Mouse (Mus musculus) erythroblast, embryonic 14.5 days (primary cell): Measurements from ENCODE around the gene Ubap2. TPM values are rescaled to one million over a fixed set of nuclear protein-coding genes. Genes with fewer than 3 reads are reported as not detected.

ENCODE experiments used
- H3K27me3 ChIP-seq: 2 replicates; pipeline ENCODE4 v1.6.1; 2012; ENCODE audit warnings: inconsistent platforms; ENCODE audit not compliant: control insufficient read depth
- H3K36me3 ChIP-seq: 2 replicates; pipeline ENCODE4 v1.6.1; 2012; ENCODE audit warnings: mild to moderate bottlenecking, inconsistent platforms; ENCODE audit not compliant: control insufficient read depth
- H3K4me1 ChIP-seq: 2 replicates; pipeline ENCODE4 v1.6.1; 2012; ENCODE audit warnings: inconsistent platforms; ENCODE audit not compliant: control insufficient read depth
- H3K4me3 ChIP-seq: replicated peaks from 2 replicates; pipeline ENCODE3; 2012; ENCODE audit warnings: moderate library complexity, mild to moderate bottlenecking, inconsistent platforms
- H3K9me3 ChIP-seq: 2 replicates; pipeline ENCODE4 v1.6.1; 2012; ENCODE audit warnings: low read length, inconsistent platforms, mixed read lengths; ENCODE audit not compliant: control insufficient read depth
- GATA1 ChIP-seq: IDR thresholded peaks from 2 replicates; pipeline ENCODE4 v1.6.1; 2012; ENCODE audit warnings: low read length, inconsistent platforms, mixed read lengths
- TAL1 ChIP-seq: IDR thresholded peaks from 3 replicates; pipeline ENCODE4 v1.6.1; 2012; ENCODE audit warnings: low read length, inconsistent platforms, mixed read lengths
- polyA plus RNA-seq: library from polyadenylated mRNA; stranded (reverse); fragments of >175 nt; gene quantifications from 2 replicates; pipeline ENCODE4 v1.2.3, GENCODE M21; 2012

Gene Ubap2
- polyA plus RNA-seq, 1 experiment = 63.9 TPM

GRCm38 (mm10) chr4:41304302-41304701, 29.4 kb upstream of the Ubap2 start:
- H3K4me3 ChIP-seq = no peak overlapping the region

GRCm38 (mm10) chr4:41303671-41304070, 28.7 kb upstream of the Ubap2 start:
- peaks cover 100% of the 10 kb centered on the region for H3K36me3 ChIP-seq
- TF ChIP-seq GATA1 = no peak
- TF ChIP-seq TAL1 = no peak
- H3K4me3 ChIP-seq = no peak overlapping the region
- no peaks in the 10 kb centered on the region for H3K27me3 ChIP-seq
- no peaks in the 10 kb centered on the region for H3K9me3 ChIP-seq
- H3K4me1 ChIP-seq = peaks cover 47% of the 10 kb centered on the region

More at GRCm38 (mm10) chr4:41304302-41304701, 29.4 kb upstream of the Ubap2 start:
- no peak for TF ChIP-seq TAL1
- no peak for TF ChIP-seq GATA1
- Histone ChIP-seq H3K27me3 (no peaks in the 10 kb centered on the region), H3K9me3 (no peaks in the 10 kb centered on the region), H3K36me3 (peaks cover 100% of the 10 kb centered on the region), H3K4me1 (peaks cover 45% of the 10 kb centered on the region)

- peaks cover 100% of the 10 kb centered on the region for H3K36me3 ChIP-seq
Measured at GRCm38 (mm10) chr4:41298976-41299375, 24.0 kb upstream of the Ubap2 start.

GRCm38 (mm10) chr4:41295960-41296359, 21.0 kb upstream of the Ubap2 start:
- peaks cover 100% of the 10 kb centered on the region for H3K36me3 ChIP-seq
- no peak overlapping the region for H3K4me3 ChIP-seq
- no peaks in the 10 kb centered on the region for H3K9me3 ChIP-seq
- TF ChIP-seq TAL1 = no peak
- no peak for TF ChIP-seq GATA1
- peaks cover 8% of the 10 kb centered on the region for H3K4me1 ChIP-seq
- no peaks in the 10 kb centered on the region for H3K27me3 ChIP-seq

More at GRCm38 (mm10) chr4:41298976-41299375, 24.0 kb upstream of the Ubap2 start:
- Histone ChIP-seq H3K9me3 (no peaks in the 10 kb centered on the region), H3K4me3 (no peak overlapping the region), H3K27me3 (no peaks in the 10 kb centered on the region), H3K4me1 (peaks cover 17% of the 10 kb centered on the region)
- TF ChIP-seq GATA1 = no peak
- TF ChIP-seq TAL1 = no peak

- Histone ChIP-seq H3K9me3 (no peaks in the 10 kb centered on the region), H3K36me3 (peaks cover 100% of the 10 kb centered on the region), H3K4me3 (no peak overlapping the region), H3K4me1 (peaks cover 8% of the 10 kb centered on the region), H3K27me3 (no peaks in the 10 kb centered on the region)
- TF ChIP-seq GATA1 (no peak), TAL1 (no peak)
Measured at GRCm38 (mm10) chr4:41295507-41295906, 20.6 kb upstream of the Ubap2 start.

- no peak for TF ChIP-seq GATA1
- no peak for TF ChIP-seq TAL1
- no peak overlapping the region for H3K4me3 ChIP-seq
- peaks cover 4% of the 10 kb centered on the region for H3K4me1 ChIP-seq
- H3K27me3 ChIP-seq = no peaks in the 10 kb centered on the region
- H3K36me3 ChIP-seq = peaks cover 96% of the 10 kb centered on the region
- no peaks in the 10 kb centered on the region for H3K9me3 ChIP-seq
Measured at GRCm38 (mm10) chr4:41293907-41294306, 19.0 kb upstream of the Ubap2 start.

GRCm38 (mm10) chr4:41289802-41290201, 14.9 kb upstream of the Ubap2 start:
- Histone ChIP-seq H3K9me3 (no peaks in the 10 kb centered on the region), H3K36me3 (peaks cover 55% of the 10 kb centered on the region), H3K27me3 (no peaks in the 10 kb centered on the region), H3K4me1 (peaks cover 13% of the 10 kb centered on the region), H3K4me3 (no peak overlapping the region)
- no peak for TF ChIP-seq TAL1
- no peak for TF ChIP-seq GATA1

- TF ChIP-seq TAL1 (no peak), GATA1 (no peak)
- H3K4me3 ChIP-seq = no peak overlapping the region
- H3K9me3 ChIP-seq = no peaks in the 10 kb centered on the region
- H3K36me3 ChIP-seq = peaks cover 21% of the 10 kb centered on the region
- H3K27me3 ChIP-seq = no peaks in the 10 kb centered on the region
- peaks cover 13% of the 10 kb centered on the region for H3K4me1 ChIP-seq
Measured at GRCm38 (mm10) chr4:41286420-41286819, 11.5 kb upstream of the Ubap2 start.

GRCm38 (mm10) chr4:41284087-41284486, 9.1 kb upstream of the Ubap2 start:
- Histone ChIP-seq H3K4me1 (peaks cover 13% of the 10 kb centered on the region), H3K4me3 (no peak overlapping the region), H3K9me3 (no peaks in the 10 kb centered on the region), H3K36me3 (no peaks in the 10 kb centered on the region), H3K27me3 (no peaks in the 10 kb centered on the region)
- TF ChIP-seq TAL1 = no peak
- no peak for TF ChIP-seq GATA1

GRCm38 (mm10) chr4:41275927-41276326, 983 bp upstream of the Ubap2 start:
- no peaks in the 10 kb centered on the region for H3K9me3 ChIP-seq
- H3K4me1 ChIP-seq = peaks cover 40% of the 10 kb centered on the region
- peak overlapping the region; percentile 97 for H3K4me3 ChIP-seq
- peaks cover 23% of the 10 kb centered on the region for H3K36me3 ChIP-seq
- TF ChIP-seq TAL1 (no peak), GATA1 (no peak)
- no peaks in the 10 kb centered on the region for H3K27me3 ChIP-seq
